Mouse (Mus musculus) mouse trophoblast stem cell (cell line): ENCODE data around the gene Bcat2.

Experiments
- in situ Hi-C, 2 experiments: fragments of 300-500 bp; cut with MseI, MboI; formaldehyde crosslinking; loops; 2 replicates in 1 of 2; 3 replicates in 1 of 2; pipeline ENCODE4 v1.15.1; 2025

Gene Bcat2

DNA sequence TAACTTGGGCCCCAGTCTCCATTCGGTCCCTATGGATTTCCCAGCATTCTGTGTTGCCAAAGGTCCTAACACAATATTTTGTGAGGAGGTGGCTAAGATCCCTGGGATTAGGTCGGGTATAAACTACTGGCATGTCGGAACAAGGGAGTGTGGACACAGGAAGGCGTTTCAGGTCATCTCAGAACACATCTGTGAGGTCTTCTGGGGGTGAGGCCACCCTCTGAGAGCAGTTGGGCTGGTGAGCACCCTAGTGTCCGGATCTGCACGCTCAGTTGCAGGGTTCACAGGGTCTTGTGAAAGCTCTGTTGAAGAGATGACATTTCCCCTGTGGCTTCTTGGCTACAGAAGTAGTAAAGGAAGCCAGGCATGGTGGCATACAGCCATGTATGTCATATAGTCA, 16.0 kb downstream of the Bcat2 start:
- in situ Hi-C loops = no loop called here

DNA sequence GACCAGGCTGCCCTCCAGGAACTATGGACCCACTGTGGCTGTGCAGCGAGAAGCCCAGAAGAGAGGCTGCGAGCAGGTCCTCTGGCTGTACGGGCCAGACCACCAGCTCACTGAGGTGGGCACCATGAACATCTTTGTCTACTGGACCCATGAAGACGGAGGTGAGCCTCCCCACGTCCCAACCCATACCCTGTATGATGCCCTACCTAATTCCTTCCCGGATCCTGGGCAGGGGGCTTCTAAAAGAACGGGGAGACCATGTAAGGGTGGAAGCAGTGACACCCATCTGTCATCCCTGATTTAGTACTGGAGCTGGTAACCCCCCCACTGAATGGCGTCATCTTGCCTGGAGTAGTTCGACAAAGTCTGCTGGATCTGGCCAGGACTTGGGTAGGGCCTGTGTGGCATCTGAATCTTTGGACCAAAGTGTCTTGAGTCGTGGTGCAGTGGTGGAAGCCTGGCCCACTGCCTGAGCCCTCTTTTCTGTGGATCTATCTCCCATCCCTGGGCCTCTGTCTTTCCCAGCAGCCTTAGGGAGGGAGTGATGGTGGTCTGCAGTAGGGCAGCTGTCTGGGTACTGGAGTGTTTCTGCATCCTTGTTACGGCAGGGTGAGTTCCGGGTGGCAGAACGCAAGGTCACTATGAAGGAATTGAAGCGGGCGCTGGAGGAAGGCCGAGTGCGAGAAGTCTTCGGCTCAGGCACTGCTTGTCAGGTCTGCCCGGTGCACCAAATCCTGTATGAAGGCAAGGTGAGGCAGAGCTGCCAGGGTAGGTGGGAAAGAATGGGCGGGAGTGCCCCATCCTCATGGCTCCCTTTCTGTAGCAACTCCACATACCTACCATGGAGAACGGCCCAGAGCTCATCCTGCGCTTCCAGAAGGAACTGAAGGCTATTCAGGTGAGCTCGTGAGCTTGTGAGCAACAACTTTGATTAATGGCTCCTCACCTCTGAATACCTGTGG, 18.0 kb downstream of the Bcat2 start:
- in situ Hi-C loops = no loop called here

DNA sequence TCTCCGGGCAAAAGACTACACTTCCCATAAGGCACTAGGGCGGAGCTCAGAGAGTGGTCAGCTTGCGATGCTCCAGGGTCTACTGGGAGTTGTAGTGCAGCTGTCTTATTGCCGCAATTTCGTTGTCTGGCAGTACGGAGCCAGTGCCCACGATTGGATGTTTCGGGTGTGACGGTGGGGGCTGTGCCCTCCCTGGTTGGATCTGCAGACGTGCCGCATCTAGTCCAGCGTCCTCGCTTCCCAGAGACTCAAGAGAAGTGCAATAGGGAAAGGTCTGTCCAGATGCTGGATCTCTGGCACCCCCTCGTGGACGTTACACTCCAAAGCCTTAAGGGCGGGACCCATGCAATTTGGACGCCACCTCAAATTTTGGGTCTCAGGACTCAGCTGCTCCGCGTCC, 19.2 kb downstream of the Bcat2 start:
- in situ Hi-C loops = no loop called here

DNA sequence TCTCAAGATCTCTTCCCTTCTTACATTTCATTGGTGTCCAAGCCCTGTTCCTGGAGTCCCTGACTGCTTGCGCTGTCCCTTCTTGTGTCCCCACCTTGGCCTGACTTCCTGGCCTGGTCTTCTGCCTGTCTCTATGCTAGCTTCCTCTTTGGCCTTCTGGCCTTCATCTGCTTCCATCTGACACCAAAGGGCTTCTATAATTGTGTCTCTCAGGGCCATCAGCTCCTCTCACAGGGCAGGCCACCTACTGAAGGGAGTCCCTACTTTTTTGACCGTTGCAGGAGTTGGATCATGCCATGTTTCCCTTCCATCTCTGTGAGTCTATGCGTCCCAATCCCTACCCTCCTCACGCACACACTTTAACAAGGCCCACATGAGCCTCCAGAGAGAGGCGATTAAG, 19.9 kb downstream of the Bcat2 start:
- in situ Hi-C loops = no loop called here

DNA sequence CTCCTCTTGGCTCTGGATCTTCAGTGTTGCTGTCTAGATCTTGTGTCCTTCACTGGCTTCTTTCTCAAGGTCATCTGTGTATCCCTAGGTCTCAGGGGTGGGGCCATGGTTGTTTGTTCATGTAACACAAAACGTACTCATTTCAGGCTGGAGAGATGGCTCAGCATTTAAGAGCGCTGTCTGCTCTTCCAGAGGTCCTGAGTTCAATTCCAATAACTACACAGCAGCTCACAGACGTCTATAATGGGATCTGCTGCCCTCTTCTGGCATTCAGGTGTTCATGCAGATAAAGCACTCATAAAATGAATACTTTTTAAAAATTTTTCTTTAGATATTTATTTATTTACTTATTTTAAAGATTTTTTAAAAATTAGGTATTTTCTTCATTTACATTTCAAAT, 20.9 kb downstream of the Bcat2 start:
- in situ Hi-C loops = no loop called here

DNA sequence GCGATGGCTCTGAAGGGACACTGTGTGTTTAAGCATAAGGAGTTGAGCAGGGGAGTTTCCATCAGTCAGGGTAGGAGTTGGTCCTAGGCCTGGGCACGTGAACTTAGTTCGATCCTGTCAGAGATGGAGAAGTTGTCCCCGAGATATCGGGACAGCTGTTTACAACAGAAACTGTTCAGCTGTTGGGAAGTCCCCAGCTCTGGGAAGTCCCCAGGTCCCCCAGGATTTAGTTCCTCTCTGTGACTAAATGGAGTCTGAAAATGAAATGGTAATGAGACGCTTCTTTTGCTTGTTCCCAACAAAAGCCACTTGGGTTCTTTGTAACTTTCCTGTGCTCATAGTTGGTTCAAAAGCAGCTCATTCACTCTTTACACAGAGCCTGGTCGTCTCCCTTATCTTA, 21.9 kb downstream of the Bcat2 start:
- in situ Hi-C loops = no loop called here

DNA sequence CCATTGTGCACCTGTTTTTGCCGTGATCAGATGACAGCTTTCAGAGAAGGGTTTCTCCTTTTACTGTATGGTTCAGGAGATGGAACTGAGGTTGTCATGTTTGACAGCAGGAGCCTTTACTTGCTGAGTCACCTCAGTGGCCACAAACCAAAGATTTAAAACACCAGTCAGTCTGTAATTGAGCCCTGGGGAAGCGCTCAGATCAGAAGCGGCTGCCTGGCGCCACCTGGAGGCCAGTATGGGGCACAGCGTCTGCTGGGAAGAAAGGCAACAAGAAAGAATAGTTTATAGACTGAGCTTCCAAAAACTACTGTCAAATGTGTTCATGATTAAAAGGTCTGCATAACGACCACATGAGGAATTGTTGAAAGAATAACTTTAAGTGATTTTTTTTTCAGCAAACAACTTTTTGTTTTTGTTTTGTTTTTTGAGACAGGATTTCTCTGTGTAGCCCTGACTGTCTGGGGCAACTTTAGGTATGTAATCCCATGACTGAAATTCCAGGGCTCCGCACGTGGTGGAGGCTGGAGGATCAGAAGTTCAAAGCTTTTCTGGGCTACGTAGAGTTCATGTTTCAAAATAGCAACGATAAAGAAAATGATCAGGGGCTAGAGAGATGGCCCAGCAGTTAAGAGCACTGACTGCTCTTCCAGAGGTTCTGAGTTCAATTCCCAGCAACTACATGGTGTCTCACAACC, 23.3 kb downstream of the Bcat2 start:
- in situ Hi-C loops = no loop called here

DNA sequence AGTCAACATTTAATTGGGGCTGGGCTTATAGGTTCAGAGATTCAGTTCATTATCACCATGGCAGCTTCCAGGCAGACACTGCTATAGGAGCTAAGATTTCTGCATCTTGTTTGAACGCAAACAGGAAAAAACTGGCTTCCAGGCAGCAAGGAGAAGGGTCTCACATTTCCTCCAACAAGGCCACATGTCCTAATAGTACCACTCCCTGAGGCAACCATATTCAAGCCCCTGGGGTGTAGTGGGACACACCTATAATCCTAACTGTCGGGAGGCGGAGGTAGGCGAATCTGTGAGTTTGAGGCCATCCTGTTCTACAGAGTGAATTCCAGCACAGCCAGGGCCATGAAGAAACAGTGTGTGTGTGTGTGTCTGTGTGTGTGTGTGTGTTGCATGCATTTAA, 25.2 kb downstream of the Bcat2 start:
- in situ Hi-C loops = no loop called here

DNA sequence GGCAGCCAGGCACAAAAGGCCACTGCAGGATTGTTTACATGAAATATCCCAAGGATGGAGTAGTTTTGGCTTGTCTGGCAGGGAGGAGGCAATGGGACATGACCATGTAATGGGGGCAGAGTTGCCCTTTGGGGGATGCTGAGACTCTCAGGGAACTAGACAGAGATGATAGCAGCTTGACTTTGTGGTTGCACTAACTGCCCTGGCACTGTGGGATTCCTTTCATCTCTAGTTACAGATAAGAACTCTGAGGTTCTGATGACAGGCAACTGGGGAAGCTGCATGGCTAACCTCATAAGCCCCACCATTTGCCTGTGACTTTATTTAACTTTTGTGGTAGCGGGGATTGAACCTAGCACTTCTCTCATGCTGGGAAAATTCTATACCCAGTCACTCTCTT, 26.2 kb downstream of the Bcat2 start:
- in situ Hi-C loops = no loop called here

DNA sequence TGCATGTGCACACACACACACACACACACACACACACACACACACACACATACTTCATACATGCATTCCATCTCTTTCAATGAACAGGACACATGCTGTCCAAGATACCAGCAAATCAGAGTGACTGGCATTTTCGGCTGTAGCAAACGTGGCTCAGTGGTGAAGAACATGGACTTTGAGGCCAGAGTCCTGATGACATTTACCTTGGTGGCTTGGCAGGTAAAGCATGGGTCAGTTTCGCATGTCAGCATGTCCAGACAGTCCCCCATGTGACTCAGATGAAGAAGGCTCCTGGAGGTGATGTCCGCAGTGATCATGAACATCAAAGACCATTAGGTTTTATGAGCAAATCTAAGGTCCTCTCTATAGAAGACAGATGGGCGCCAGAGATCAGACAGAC, 27.1 kb downstream of the Bcat2 start:
- in situ Hi-C loops = no loop called here

DNA sequence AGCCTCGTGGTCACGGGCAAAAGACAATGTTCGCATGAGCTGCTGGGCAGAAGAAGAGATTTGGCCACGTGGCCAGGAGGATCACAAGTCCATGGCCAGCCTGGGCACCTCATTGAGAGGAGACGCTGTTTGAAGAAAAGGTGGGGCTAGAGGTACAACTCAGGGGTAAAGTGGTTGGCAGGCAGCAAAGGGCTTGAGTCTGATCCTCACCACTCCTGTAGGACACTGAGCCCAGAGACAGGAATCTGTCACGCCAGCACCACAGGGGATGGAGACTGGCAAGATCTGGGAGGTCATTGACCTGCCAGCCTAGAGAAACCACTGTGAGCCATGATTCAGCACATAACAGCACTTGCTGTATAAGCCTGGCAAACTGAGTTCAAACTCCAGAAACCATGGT, 27.6 kb downstream of the Bcat2 start:
- in situ Hi-C loops = no loop called here

DNA sequence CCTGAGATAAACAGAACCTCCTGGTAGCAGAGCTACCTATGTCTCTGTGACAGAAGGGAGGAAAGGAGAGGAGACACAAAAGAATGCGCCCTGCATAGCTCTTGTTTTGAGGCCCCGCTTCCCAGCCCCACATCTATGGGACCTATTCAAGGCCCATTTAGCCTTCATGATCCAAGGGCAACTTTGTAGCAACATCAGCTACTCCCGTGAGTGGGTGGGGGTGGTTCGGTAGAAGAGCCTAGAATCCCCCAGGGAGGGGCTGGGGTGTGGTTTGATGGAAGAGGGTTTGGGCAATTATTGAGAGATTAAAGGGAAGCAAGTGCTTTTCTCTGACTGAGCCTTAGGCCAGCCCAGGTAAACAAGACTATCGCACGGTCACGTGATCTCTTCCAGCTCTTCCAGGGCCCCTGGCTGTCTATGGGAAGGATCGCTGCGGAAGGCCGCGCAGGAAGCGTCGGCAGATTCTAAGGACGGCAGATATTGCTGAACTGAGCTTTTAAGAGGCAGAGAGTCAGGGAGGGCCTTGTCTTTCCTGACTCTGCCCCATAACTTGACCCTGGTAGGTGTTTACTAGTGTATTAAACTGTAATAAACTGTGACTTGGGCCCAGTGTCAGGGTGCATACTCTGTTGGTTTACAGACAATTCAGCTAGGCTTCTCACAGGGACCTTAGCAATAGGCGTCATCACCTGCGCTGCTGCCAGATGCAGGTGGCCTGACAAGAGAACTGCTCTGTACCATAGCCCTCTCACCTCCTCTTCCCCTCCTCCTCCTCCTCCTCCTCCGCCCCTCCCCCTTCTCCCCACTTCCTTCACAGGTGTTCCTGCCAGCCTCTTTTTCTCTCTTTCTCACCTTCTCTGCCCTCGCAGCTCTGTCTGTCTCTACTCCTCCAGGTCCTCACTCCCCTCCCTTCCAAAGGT, 29.3 kb downstream of the Bcat2 start:
- in situ Hi-C loops = no loop called here

DNA sequence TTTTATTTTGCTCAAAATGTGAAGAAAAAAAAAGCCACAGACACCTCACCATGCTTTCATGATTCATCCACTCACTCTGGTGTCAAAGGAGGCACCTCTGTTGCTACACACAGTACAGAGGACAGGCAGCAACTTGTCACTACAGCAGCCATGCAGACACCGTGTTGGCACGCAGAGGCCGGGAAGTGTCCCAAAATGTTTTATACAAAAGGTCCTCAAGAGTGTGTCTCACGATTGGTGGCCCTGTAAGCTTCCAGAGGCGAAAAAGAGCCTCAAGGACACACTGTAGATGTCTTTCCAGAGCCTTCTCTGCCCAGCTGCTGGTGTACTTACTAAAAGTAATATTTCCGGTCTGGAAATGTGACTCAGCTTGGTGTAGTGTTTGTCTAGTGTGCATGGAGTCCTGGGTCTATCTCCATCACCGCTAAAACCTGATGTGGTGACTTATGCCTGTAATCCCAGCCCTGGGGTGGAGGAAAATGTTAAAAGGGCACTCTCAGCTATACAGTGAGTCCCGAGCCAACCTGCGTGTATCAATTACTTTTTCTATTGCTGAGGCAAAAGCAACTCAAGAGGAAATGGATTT, 35.8 kb downstream of the Bcat2 start:
- in situ Hi-C loops = no loop called here

DNA sequence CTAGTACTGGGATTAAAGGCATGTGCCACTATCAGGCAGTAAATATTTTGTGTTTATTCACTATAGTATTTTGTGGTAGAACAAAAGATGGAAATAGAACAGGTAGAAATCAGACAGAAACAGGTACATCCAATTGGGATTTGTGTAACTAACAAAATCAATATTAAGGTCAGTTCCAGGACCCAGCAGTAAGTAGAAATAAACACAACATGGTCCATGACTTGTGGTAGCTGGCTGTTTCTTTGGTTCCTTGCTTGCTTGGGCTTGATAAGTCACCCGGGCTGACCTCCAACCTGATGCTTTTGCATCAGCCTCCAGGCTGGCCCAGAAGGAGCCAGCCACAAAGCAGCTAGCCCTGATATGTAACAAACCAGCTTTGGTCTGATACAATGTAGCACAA, 39.6 kb downstream of the Bcat2 start:
- in situ Hi-C loops = no loop called here

DNA sequence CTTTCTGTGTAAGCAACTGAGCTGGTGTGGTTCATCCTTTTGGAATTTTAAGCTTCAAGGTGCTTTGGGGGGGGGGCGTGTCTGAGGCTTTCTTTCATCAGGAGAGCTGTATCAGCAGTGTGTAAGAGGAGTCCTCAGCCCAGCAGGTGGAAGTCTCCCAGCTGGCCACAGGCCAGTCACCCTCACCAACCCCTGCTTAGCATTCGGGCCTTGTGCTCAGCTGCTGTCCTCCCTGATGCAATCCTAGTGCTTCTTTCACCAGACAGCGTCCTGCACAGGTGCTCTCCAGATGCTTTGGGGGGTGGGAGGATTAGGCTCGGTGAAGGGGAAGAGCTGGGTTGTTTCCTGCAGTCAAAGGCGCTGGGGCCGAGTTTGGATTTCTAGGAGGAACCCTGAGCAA, 46.3 kb downstream of the Bcat2 start:
- in situ Hi-C loops = no loop called here

DNA sequence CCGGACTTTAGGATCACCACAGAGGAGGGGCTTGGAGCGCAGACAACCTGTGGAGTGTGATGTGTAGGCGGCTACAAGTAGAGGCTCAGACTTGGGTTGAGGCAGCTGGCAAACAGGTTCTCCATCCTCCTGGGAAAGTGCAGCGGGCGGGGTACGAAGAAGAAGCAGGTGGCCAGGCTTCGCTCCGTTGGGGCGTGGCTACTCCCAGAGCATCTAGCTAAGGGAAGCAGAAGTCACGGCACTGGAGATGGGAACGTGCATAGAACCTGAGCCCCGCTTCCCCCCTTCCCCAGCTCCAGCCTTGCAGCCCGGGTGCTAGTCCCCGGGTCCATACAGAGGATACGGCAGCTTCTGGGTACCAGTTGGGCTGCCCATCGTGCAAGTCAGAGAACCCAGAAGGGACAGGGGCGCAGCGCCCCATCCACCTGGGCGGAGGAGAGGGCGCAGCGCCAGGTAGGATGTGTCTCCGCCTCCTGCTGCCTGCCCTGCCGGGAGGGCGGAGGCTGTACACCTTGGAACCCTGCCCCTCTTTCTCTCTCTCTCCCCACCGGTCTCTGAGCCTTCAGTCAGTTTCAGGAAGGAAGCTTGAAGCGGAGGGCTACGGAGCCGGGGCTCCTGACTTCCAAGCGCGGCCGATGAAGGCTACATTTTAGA, 47.2 kb downstream of the Bcat2 start, which contains the start of gene Fut1:
Fut1 (plus strand) TSS at position 248 of the 654 bp plus-strand sequence.
- in situ Hi-C loops = no loop called here

DNA sequence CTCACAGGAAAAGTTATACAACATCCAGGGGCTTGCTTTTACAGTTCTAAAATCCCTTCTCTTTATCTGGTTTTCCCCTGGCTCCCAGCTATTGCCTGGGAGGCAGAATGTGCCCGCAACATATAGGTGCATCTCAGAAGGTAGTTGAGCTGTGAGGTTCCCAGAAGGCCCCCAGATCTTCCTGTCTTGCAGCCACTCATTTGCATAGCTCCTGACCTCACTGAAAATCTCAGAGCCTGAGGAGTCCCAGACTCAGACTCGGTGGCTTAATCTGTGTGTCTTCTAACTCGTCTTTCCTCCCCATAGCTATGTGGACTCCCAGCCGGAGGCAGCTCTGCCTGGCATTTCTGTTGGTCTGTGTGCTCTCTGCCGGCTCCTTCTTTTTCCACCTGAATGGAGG, 48.4 kb downstream of the Bcat2 start:
- in situ Hi-C loops = no loop called here

DNA sequence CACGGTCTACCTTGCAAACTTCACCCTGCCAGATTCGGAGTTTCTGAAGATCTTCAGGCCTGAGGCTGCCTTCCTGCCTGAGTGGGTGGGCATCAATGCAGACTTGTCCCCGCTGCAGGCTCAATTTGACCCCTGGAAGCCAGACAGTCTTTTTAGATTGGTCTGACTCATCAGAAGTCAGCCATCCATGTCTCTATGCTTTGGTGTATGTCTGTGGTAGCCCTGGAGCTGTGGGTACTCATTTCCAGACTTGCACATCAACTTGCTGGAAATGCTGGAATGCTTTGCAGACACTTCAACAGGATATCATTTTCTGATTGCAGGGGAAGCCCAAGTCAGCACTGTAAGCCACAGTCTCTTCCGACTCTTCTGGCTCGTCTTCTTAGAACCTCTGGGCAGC, 49.6 kb downstream of the Bcat2 start:
- in situ Hi-C loops = no loop called here

DNA sequence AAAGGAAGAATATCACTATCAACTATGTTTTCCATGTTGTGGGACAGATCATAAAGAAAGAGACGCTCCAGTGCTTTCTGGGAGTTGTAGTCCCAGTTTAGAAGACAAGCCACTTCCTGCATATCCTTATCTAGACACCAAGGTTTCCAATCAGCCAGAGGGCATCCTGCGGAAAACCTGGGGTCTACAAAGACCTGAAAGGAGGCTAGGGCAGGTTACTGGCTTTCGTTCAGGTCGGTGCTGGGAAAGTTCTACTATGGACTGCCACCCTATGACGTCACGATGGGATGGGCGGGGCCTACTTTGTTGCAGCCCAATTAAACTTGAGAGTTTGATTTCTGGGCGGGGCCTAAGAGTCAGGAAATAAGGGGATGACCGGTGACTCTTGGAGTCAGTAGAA, 51.5 kb downstream of the Bcat2 start, which contains the start of gene Izumo1:
Izumo1 (plus strand) TSS at position 369 of the 400 bp plus-strand sequence.
- in situ Hi-C loops = no loop called here

DNA sequence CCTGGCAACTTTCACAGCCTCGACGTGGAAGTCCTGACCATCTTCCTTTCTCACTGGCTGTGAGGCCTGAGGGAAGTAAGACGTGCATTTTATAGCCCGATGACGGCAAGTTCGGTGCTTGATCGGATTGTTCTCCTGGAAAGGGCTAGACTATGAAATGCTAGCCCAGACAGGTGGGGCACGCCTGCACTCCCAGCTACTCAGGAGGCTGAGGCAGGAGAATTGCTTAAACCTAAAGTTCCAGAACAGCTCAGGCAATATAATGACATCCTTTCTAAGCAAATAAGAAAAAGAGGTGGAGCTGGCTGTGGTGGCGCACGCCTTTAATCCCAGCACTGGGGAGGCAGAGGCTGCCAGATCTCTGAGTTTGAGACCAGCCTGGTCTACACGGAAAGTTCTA, 53.6 kb downstream of the Bcat2 start:
- in situ Hi-C loops = no loop called here

DNA sequence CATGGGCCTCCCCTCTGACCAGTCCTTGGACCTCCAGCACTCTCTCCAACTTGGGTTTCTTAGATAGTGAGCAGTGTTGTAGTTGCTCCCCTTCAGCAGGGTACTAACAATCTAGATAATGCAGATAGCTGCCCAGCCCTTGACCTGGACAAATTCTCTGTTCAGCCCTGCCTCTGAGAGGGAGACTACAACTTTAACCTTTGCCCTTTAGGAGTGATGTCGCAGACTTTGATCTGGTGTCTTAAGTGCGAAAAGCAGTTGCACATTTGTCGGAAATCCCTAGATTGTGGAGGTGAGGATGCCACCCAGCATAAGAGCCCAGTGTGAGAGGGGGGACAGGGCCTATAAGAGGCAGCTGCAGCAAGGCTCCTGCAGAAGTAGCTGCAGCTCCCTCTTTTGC, 54.8 kb downstream of the Bcat2 start:
- in situ Hi-C loops = no loop called here
